ENCODE assay signal across 19 mouse cellular contexts in genomic region chr13:46677721-46678120, GRCm38 (mm10).
"Had no signal": no experiment of that assay in that cellular context is flagged by ENCODE, and none has a peak within 500 bp of the region (broad histone marks: within the 10 kb centered on the region; RNA-seq: fewer than 3 reads in every experiment).

No protein-coding gene starts in this region.

- H3K4me2 ChIP-seq: limb, embryonic 13.5 days; lung, embryonic 14.5 days; midbrain, embryonic 13.5 days had no signal

- H3K9me3 ChIP-seq: limb, embryonic 10.5 days; limb, embryonic 13.5 days; megakaryocyte, embryonic 14.5 days; midbrain, embryonic 10.5 days; midbrain, embryonic 13.5 days had no signal

- H3K27ac ChIP-seq: limb, embryonic 10.5 days; limb, embryonic 13.5 days; liver, embryonic 14.5 days; macrophage; midbrain, embryonic 10.5 days; midbrain, embryonic 13.5 days had no signal

- H3K27me3 ChIP-seq: limb, embryonic 13.5 days; megakaryocyte, embryonic 14.5 days; midbrain, embryonic 13.5 days had no signal

- ATAC-seq: intestine, embryonic 16.5 days; liver, postnatal 0 days; lung, postnatal 0 days; midbrain, embryonic 13.5 days; midbrain, embryonic 16.5 days had no signal

- H3K9ac ChIP-seq: limb, embryonic 13.5 days; liver, embryonic 14.5 days; liver, postnatal 0 days; lung, embryonic 14.5 days; midbrain, embryonic 13.5 days had no signal

- H3K4me1 ChIP-seq: limb, embryonic 10.5 days; limb, embryonic 13.5 days; midbrain, embryonic 10.5 days; midbrain, embryonic 13.5 days had no signal

- H3K4me3 ChIP-seq: limb, embryonic 10.5 days; limb, embryonic 13.5 days; megakaryocyte, embryonic 14.5 days; midbrain, embryonic 10.5 days; midbrain, embryonic 13.5 days; myocyte had no signal

- DNase-seq: kidney, adult 18-20 months; kidney, postnatal 4 days; liver; liver, postnatal 0 days; lung, embryonic 14.5 days; thymus, adult 2 months; thymus, postnatal 14 days; thymus, postnatal 4 days had no signal
